Mouse (Mus musculus): ENCODE data around the gene Cerkl.

GRCm38 (mm10) chr2:79457932-79458331 is 1.3 kb upstream of the Cerkl start:
- TF ChIP-seq CTCF (IDR thresholded peaks at IDR 0.05; ENCODE audit: low read depth, low read length), result no peak
- TF ChIP-seq POLR2A (IDR thresholded peaks at IDR 0.05; ENCODE audit: extremely low read depth, insufficient read depth, low read length), result no peak

Data from liver, adult 2 months (tissue).